Mouse (Mus musculus) T-cell, adult 2 months (primary cell): ENCODE data around the gene Gemin7.

Source experiments
- DNase-seq: peaks from one replicate; pipeline ENCODE4 v3.0.0; 2022; ENCODE audit warnings: low spot score

Gemin7 gene

DNA sequence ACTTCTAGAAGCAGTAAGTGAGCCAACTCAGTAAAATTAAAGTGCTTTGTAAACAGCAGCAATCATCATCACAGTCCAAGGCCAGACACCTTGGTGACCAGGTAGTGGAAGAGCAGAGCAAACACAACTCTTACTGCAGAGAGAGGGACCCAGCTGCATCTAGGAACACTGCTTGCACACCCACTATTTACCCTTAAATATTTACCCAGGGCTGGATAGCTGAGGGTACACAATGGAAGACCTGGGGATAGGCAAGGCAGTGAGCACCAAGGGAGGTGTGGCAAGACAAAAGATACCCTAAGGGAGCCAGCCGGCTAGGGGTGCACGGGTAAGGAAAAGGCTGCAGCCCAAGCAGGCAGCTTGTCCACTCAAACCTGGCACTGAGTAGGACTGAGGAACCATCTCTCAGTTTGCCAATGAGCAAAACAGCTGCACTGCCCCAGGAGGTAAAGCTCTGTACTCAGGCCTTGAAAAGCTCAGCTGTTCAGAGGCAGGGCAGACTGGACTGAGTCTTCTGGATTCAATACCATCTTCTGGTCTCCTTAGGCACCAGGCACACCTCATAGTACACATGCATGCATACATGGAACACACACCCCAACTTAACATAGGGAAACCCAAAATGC, 29.9 kb downstream of the Gemin7 start:
- no peak for DNase-seq

GRCm38 (mm10) chr7:19546007-19546406, 31.4 kb downstream of the Gemin7 start:
- DNase-seq = no peak

- peak; percentile 66 for DNase-seq
Measured at GRCm38 (mm10) chr7:19543584-19543983, 33.8 kb downstream of the Gemin7 start.

DNA sequence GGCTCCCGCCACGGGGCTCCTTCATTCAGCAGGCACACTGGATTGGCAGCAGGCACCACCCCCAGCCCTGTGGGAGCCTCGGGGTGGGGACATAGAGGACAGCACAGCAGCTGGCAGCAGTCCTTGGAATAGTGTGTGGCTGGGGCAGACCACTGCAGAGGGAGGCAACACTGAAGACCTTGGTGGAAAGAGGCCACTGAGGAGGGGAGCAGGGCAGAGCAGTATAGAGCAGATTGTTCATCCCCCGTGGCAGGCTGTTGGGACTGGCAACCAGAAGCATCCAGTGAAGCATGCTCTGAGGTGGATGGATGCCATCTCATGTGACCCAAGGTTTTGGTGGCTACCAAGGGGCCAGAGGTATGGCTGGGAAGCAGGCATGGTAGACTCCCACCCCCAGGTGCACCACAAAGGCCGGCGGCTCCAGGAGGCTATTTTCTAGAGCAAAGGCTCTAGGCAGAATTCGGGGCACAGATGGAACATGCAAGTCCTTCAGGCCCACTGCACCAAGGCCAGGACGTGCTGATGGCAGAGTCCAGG, 35.2 kb downstream of the Gemin7 start:
- no peak for DNase-seq

GRCm38 (mm10) chr7:19541681-19542154, 35.7 kb downstream of the Gemin7 start:
- DNase-seq = no peak

- DNase-seq = no peak
Measured at GRCm38 (mm10) chr7:19540771-19541566, 36.4 kb downstream of the Gemin7 start.

GRCm38 (mm10) chr7:19534676-19535075, 42.7 kb downstream of the Gemin7 start:
- no peak for DNase-seq

DNA sequence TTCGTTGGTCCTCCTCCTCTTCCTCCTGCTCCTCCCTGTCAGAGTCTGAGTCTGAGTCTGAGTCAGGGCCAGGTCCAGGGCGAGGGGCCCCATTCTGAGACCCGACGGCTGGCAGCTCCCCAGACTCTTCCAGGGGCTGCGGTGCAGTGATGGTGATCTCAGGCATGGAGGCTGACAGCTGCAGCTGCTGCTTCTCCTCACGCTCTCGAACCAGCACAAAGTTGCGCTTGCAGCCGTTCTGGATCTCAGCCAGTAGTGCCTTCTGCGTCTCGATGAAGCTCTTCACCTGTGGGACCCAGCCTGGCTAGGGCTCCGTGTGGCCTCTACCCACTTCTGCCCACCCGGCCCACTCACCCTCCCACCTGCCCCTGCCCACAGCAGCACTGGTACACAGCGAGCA, 45.2 kb downstream of the Gemin7 start:
- DNase-seq = no peak

DNA sequence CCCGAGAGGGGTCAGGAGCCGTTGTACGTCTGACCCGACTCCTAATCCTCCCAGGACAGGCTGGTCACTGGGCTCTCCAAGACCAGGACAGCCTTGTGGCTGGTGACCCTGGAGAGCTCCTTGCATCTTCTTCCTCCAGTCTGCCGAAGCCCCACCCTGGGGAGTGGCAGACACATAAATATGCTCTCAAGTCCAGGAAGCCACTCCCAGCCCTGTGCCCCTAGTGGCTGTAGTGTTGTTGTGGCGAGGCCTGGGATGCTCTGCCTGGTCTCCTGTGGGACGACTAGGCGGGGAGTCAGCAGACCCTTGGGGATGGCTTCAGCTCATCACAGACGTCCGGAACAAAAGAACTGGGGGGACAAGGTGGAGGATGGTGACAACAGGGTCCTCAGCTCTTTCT, 46.3 kb downstream of the Gemin7 start:
- DNase-seq = no peak

- DNase-seq = no peak
Measured at GRCm38 (mm10) chr7:19525105-19525481, 52.3 kb downstream of the Gemin7 start.

DNA sequence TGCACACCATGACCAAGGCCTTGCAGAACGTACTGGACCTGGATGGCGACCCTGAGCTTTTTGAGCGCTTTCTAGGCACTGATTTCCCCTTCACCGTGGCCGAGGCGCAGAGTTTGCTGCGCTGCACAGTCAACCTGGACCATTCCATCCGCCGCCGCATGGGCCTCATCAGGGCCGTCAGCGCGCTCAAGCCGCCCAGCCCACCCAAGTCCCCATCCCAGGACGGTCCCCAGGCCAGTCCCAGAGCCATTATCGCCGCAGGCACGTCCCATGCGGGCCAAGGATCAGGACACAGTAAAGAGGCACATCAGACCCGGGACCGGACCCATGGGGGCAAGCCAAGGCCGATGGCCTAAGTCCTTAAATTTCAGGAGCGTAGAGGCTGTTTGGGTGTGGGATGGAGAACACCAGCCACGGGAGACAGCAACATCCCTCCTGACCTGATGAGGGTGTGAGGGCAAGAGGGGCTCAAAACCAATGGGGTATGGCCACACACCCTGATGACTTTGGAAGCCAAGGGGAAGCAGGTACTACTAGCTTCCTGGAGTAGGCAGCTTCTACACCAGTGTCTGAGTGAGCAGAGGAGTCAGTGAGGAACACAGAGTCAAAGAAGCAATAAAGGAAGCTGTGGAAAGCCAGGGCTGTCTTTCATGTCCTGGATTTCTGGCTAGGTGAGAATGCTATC, 52.8 kb downstream of the Gemin7 start:
- no peak for DNase-seq

DNA sequence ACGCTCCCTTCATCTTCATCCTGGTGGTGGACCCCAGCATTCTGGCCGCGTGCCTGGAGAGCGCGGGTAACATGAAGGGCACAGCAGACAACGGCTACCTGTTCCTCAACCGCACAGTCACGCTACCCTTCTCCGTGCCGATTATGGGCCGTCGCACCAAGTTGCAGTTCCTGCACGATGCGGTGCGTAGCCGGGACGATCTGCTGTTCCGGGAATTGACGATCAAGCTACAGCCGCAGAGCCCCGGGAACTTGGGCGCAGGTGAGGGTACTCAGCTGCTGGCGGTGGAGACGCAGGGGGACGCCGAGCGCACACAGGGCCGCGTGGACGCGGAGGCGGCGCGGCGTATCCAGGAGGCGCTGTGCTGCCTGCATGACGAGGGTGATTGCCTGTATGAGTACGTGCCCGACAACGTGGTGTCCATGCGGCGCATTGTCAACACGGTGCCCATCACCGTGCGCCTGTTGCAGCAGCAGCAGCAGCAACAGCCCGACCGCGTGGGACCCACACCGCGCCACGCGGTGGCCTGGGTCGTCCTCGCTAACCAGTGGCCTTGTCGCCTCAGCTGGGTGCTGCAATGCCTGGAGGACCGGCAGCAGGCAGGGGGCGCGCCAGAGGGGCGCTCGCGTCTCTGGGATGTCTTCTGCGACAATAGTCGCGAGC, 53.5 kb downstream of the Gemin7 start:
- DNase-seq = peak; percentile 16

GRCm38 (mm10) chr7:19523017-19523756, 54.2 kb downstream of the Gemin7 start:
- DNase-seq = no peak

DNA sequence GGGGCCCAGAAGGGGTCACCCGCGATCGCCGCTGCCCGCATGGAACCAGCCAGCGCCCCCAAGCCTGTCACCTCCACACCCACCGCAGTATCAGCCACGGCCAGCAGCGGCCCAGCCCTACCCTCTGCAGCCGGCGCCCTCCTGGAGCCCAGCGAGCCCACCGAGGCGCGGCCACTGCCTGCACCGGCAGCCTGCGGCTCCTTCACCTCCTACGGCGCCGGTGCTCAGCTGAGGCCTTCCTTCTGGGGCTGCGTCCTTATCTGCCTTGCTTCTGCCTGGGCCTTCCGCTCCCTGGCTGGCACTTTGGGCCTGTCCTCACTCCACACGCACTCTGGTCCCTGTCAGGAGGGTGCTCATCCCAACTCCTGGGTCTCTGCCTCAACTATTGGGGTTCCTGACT, 57.4 kb downstream of the Gemin7 start:
- no peak for DNase-seq

DNA sequence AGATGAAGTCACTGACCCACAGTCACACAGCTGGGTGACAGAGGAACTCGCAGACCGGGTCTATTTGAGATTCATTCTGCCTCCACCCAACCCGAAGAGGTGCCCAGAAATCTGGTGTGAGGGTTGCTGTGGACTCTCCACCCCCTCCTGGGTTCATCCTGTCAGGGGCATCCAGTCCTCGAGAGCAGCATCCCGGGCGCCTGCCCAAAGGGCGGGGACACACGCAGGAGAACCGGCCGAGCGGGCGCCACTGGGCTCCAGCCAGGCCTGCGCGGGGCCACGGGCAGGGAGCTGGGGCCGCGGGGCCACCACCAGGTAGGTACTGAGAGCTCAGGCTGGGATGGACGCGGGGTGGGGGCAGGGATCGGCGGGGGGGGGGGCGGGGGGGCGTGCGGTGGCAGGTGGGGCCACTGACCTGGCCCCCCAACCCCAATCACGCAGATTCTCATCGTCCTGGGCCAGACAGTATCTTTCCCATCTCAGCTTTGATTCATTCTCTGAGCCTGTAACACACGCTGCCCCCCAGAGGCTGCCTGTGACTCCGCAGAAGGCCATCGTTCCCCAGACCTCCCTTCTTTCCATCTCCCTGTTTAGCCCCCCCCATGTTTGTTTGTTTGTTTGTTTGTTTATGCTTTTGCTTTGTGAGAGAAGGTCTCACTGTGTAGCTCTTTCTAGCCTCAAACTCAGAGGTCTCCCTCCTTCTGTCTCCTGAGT, 59.6 kb downstream of the Gemin7 start, which contains the start of gene Nkpd1:
TSS of gene Nkpd1 (plus strand) at position 187 of the 714 bp plus-strand sequence.
- no peak for DNase-seq
